Mouse (Mus musculus) neural tube, embryonic 12.5 days (tissue): ENCODE results near the gene Amdhd2. TPM values are rescaled to one million over a fixed set of nuclear protein-coding genes. Genes with fewer than 3 reads are reported as not detected.

Source experiments
- ATAC-seq: fragments of 200-750 bp; cut with Nextera tagmentation; 2 replicates; pipeline ENCODE4 v1.8.0; 2017; ENCODE audit warnings: low read depth, mild to moderate bottlenecking, moderate TSS enrichment, moderate library complexity; ENCODE audit not compliant: low FRiP score
- H3K27ac ChIP-seq: fragments of 300-500 bp; sonication (generic); 2 replicates; pipeline ENCODE4 v1.5.1; 2016
- H3K27me3 ChIP-seq: fragments of 300-500 bp; sonication (generic); replicated peaks from 2 replicates; pipeline ENCODE4 v1.6.1; 2016; ENCODE audit warnings: mild to moderate bottlenecking
- H3K36me3 ChIP-seq: fragments of 300-500 bp; sonication (generic); 2 replicates; pipeline ENCODE4 v1.6.1; 2016; ENCODE audit warnings: mild to moderate bottlenecking
- H3K4me1 ChIP-seq: fragments of 300-500 bp; sonication (generic); 2 replicates; pipeline ENCODE4 v1.6.1; 2016
- H3K4me2 ChIP-seq: fragments of 300-500 bp; sonication (generic); replicated peaks from 2 replicates; pipeline ENCODE4 v1.6.1; 2016; ENCODE audit warnings: mild to moderate bottlenecking
- H3K4me3 ChIP-seq: fragments of 300-500 bp; sonication (generic); 2 replicates; pipeline ENCODE4 v1.5.1; 2016
- H3K9ac ChIP-seq: fragments of 300-500 bp; sonication (generic); 2 replicates; pipeline ENCODE4 v1.6.1; 2016; ENCODE audit warnings: mild to moderate bottlenecking
- H3K9me3 ChIP-seq: fragments of 300-500 bp; sonication (generic); 2 replicates; pipeline ENCODE4 v1.6.1; 2016; ENCODE audit warnings: mild to moderate bottlenecking
- WGBS: fragments of 180-500 bp; shearing (Covaris S2); methylation state at CpG from one replicate; pipeline ENCODE4 v1.1.7; 2016; 5-methylcytosine and 5-hydroxymethylcytosine counted together
- polyA plus RNA-seq: library from polyadenylated mRNA; unstranded; fragments of >200 nt; fragmentation: Nextera tagmentation; extraction: Ambion mirVana; gene quantifications from 2 replicates; pipeline ENCODE4 v1.2.1, GENCODE M21; 2016

Gene Amdhd2
- polyA plus RNA-seq, result 36.0 and 41.2 TPM in 2 replicates

GRCm38 (mm10) chr17:24163176-24163962 is at the start of gene Amdhd2:
Gene Amdhd2, minus strand, starts transcription at chr17:24163766.
- Histone ChIP-seq H3K36me3 (peaks cover 20% of the 10 kb centered on the region), H3K4me1 (peaks cover 24% of the 10 kb centered on the region), H3K4me3 (peak within 1 kb of the TSS; percentile 80), H3K9ac (peak within 1 kb of the TSS; percentile 88), H3K27me3 (no peaks in the 10 kb centered on the region), H3K9me3 (no peaks in the 10 kb centered on the region), H3K27ac (0 out of 2 replicates have a peak within 1 kb of the TSS, but pooled peaks have one; percentile 47), H3K4me2 (peak within 1 kb of the TSS; percentile 98)
- 2% methylated on average over 47 of the region's 47 CpGs for WGBS
- peak; percentile 94 for ATAC-seq

- Histone ChIP-seq H3K27me3 (peaks cover 7% of the 10 kb centered on the region; the same call in 1 of the 2 replicates), H3K9me3 (no peaks in the 10 kb centered on the region), H3K27ac (no peak overlapping the region), H3K9ac (no peak overlapping the region), H3K36me3 (peaks cover 30% of the 10 kb centered on the region), H3K4me2 (no peak overlapping the region), H3K4me3 (no peak overlapping the region), H3K4me1 (peaks cover 43% of the 10 kb centered on the region)
- no peak for ATAC-seq
- WGBS, result 76% methylated on average over 6 of the region's 6 CpGs
Measured at GRCm38 (mm10) chr17:24213186-24213585, 49.6 kb upstream of the Amdhd2 start.

GRCm38 (mm10) chr17:24212441-24213018 is 49.0 kb upstream of the Amdhd2 start:
- 30% methylated on average over 5 of the region's 5 CpGs for WGBS
- Histone ChIP-seq H3K4me3 (peak overlapping the region; percentile 54; the same call in 1 of the 2 replicates), H3K36me3 (peaks cover 24% of the 10 kb centered on the region), H3K9me3 (no peaks in the 10 kb centered on the region), H3K9ac (no peak overlapping the region), H3K4me1 (peaks cover 50% of the 10 kb centered on the region), H3K27me3 (peaks cover 14% of the 10 kb centered on the region), H3K27ac (no peak overlapping the region), H3K4me2 (peak overlapping the region; percentile 96)
- ATAC-seq, result no peak

GRCm38 (mm10) chr17:24211631-24212440 is 48.3 kb upstream of the Amdhd2 start:
- WGBS, result 2% methylated on average over 37 of the region's 37 CpGs
- Histone ChIP-seq H3K4me2 (peak overlapping the region; percentile 96), H3K27ac (peak overlapping the region; percentile 64; the same call in 1 of the 2 replicates), H3K27me3 (peaks cover 21% of the 10 kb centered on the region), H3K4me1 (peaks cover 57% of the 10 kb centered on the region), H3K4me3 (peak overlapping the region; percentile 54), H3K9ac (peak overlapping the region; percentile 74), H3K9me3 (no peaks in the 10 kb centered on the region), H3K36me3 (peaks cover 19% of the 10 kb centered on the region)
- ATAC-seq, result peak; percentile 45

- H3K4me3 ChIP-seq, result no peak overlapping the region
- H3K9ac ChIP-seq, result 0 out of 2 replicates have a peak overlapping the region, but pooled peaks have one; percentile 74
- H3K9me3 ChIP-seq, result no peaks in the 10 kb centered on the region
- H3K36me3 ChIP-seq, result peaks cover 7% of the 10 kb centered on the region
- no peak overlapping the region for H3K27ac ChIP-seq
- peak overlapping the region; percentile 96 for H3K4me2 ChIP-seq
- peaks cover 25% of the 10 kb centered on the region for H3K27me3 ChIP-seq
- 92% methylated on average over 3 of the region's 3 CpGs for WGBS
- no peak for ATAC-seq
- peaks cover 69% of the 10 kb centered on the region for H3K4me1 ChIP-seq
Measured at GRCm38 (mm10) chr17:24210591-24210990, 47.0 kb upstream of the Amdhd2 start.

- 82% methylated on average over 3 of the region's 3 CpGs for WGBS
- H3K27me3 ChIP-seq, result peaks cover 25% of the 10 kb centered on the region
- no peak overlapping the region for H3K9ac ChIP-seq
- peak overlapping the region; percentile 93 for H3K4me2 ChIP-seq
- no peaks in the 10 kb centered on the region for H3K36me3 ChIP-seq
- no peak overlapping the region for H3K4me3 ChIP-seq
- no peaks in the 10 kb centered on the region for H3K9me3 ChIP-seq
- ATAC-seq, result no peak
- no peak overlapping the region for H3K27ac ChIP-seq
- H3K4me1 ChIP-seq, result peaks cover 73% of the 10 kb centered on the region
Measured at GRCm38 (mm10) chr17:24209916-24210240, 46.3 kb upstream of the Amdhd2 start.

- Histone ChIP-seq H3K36me3 (no peaks in the 10 kb centered on the region), H3K4me3 (peak within 1 kb of the TSS; percentile 50), H3K4me2 (peak within 1 kb of the TSS; percentile 93), H3K9me3 (no peaks in the 10 kb centered on the region), H3K4me1 (peaks cover 79% of the 10 kb centered on the region), H3K9ac (peak within 1 kb of the TSS; percentile 80), H3K27me3 (peaks cover 25% of the 10 kb centered on the region), H3K27ac (peak within 1 kb of the TSS; percentile 62)
- ATAC-seq, result peak; percentile 23
- WGBS, result under 1% methylated on average over 41 of the region's 43 CpGs
Measured at GRCm38 (mm10) chr17:24209043-24209915, 45.7 kb upstream of the Amdhd2 start, which contains the start of gene Ntn3. Gene Ntn3, minus strand, starts transcription at chr17:24209531.

- ATAC-seq, result 0 out of 2 replicates have a peak, but pooled peaks have one; percentile 1
- peaks cover 81% of the 10 kb centered on the region for H3K4me1 ChIP-seq
- peak overlapping the region; percentile 80 for H3K9ac ChIP-seq
- WGBS, result 2% methylated on average over 29 of the region's 29 CpGs
- H3K36me3 ChIP-seq, result no peaks in the 10 kb centered on the region
- H3K27ac ChIP-seq, result peak overlapping the region; percentile 62
- H3K27me3 ChIP-seq, result peaks cover 25% of the 10 kb centered on the region
- no peaks in the 10 kb centered on the region for H3K9me3 ChIP-seq
- H3K4me2 ChIP-seq, result peak overlapping the region; percentile 93
- peak overlapping the region; percentile 50 for H3K4me3 ChIP-seq
Measured at GRCm38 (mm10) chr17:24208641-24209042, 45.1 kb upstream of the Amdhd2 start.

GRCm38 (mm10) chr17:24207768-24208640 is 44.4 kb upstream of the Amdhd2 start:
- ATAC-seq, result no peak
- H3K9me3 ChIP-seq, result no peaks in the 10 kb centered on the region
- peaks cover 25% of the 10 kb centered on the region for H3K27me3 ChIP-seq
- peaks cover 85% of the 10 kb centered on the region for H3K4me1 ChIP-seq
- 57% methylated on average over 34 of the region's 34 CpGs for WGBS
- H3K9ac ChIP-seq, result peak overlapping the region; percentile 80
- no peak overlapping the region for H3K27ac ChIP-seq
- peak overlapping the region; percentile 50 for H3K4me3 ChIP-seq
- H3K36me3 ChIP-seq, result no peaks in the 10 kb centered on the region
- H3K4me2 ChIP-seq, result peak overlapping the region; percentile 93

- H3K36me3 ChIP-seq, result no peaks in the 10 kb centered on the region
- peak overlapping the region; percentile 69 for H3K9ac ChIP-seq
- 6% methylated on average over 62 of the region's 62 CpGs for WGBS
- no peak overlapping the region; the same call in 1 of the 2 replicates for H3K27ac ChIP-seq
- peaks cover 77% of the 10 kb centered on the region for H3K4me1 ChIP-seq
- peak overlapping the region; percentile 93 for H3K4me2 ChIP-seq
- peak overlapping the region; percentile 50 for H3K4me3 ChIP-seq
- H3K27me3 ChIP-seq, result peaks cover 22% of the 10 kb centered on the region
- H3K9me3 ChIP-seq, result no peaks in the 10 kb centered on the region
- peak; percentile 11; the same call in 1 of the 2 replicates for ATAC-seq
Measured at GRCm38 (mm10) chr17:24206451-24207351, 43.1 kb upstream of the Amdhd2 start.
